Mouse (Mus musculus): Measurements from ENCODE around the gene Slc13a3.

Slc13a3 gene

GRCm38 (mm10) chr2:165407700-165408301 is 65.2 kb downstream of the Slc13a3 start:
- peak; percentile 41 for DNase-seq

GRCm38 (mm10) chr2:165405351-165405750 is 67.7 kb downstream of the Slc13a3 start:
- DNase-seq, result no peak

GRCm38 (mm10) chr2:165404951-165405350 is 68.1 kb downstream of the Slc13a3 start:
- DNase-seq, result no peak

GRCm38 (mm10) chr2:165398164-165398785 is 74.8 kb downstream of the Slc13a3 start:
- DNase-seq, result no peak

GRCm38 (mm10) chr2:165397502-165398163 is 75.4 kb downstream of the Slc13a3 start:
- DNase-seq, result no peak

- no peak for DNase-seq
Observed at GRCm38 (mm10) chr2:165396831-165397501, 76.1 kb downstream of the Slc13a3 start.

- DNase-seq, result no peak
Observed at GRCm38 (mm10) chr2:165392156-165392555, 80.9 kb downstream of the Slc13a3 start.

GRCm38 (mm10) chr2:165391561-165391960 is 81.5 kb downstream of the Slc13a3 start:
- DNase-seq, result no peak

- no peak for DNase-seq
Observed at GRCm38 (mm10) chr2:165389299-165389952, 83.6 kb downstream of the Slc13a3 start.

GRCm38 (mm10) chr2:165387844-165388495 is 85.1 kb downstream of the Slc13a3 start, which contains the start of gene Zfp334:
Zfp334 (minus strand) TSS chr2:165388259.
- DNase-seq, result peak; percentile 90

GRCm38 (mm10) chr2:165387370-165387769 is 85.7 kb downstream of the Slc13a3 start:
- no peak for DNase-seq

GRCm38 (mm10) chr2:165380050-165380449 is 93.0 kb downstream of the Slc13a3 start:
- no peak for DNase-seq

- no peak for DNase-seq
Observed at GRCm38 (mm10) chr2:165376001-165376400, 97.0 kb downstream of the Slc13a3 start.

- DNase-seq, result no peak
Observed at GRCm38 (mm10) chr2:165375478-165375877, 97.6 kb downstream of the Slc13a3 start.

GRCm38 (mm10) chr2:165371066-165371465 is 102.0 kb downstream of the Slc13a3 start:
- DNase-seq, result no peak

GRCm38 (mm10) chr2:165370348-165370747 is 102.7 kb downstream of the Slc13a3 start:
- no peak for DNase-seq

GRCm38 (mm10) chr2:165368496-165368895 is 104.5 kb downstream of the Slc13a3 start, which contains the start of gene Zfp663:
Zfp663 (minus strand) TSS chr2:165368729.
- DNase-seq, result no peak

GRCm38 (mm10) chr2:165367868-165368439 is 105.1 kb downstream of the Slc13a3 start:
- DNase-seq, result no peak

GRCm38 (mm10) chr2:165367047-165367520 is 105.9 kb downstream of the Slc13a3 start:
- DNase-seq, result peak; percentile 78

- no peak for DNase-seq
Observed at GRCm38 (mm10) chr2:165364334-165365091, 108.5 kb downstream of the Slc13a3 start.

- no peak for DNase-seq
Observed at GRCm38 (mm10) chr2:165363282-165363681, 109.7 kb downstream of the Slc13a3 start.

All from kidney, adult 11 months (tissue).